Mouse (Mus musculus) midbrain, embryonic 14.5 days (tissue): ENCODE data around the gene Setd3. TPM values are rescaled to one million over a fixed set of nuclear protein-coding genes. Genes with fewer than 3 reads are reported as not detected.
"Not testable (repeated sequence)": the region's sequence is repeated elsewhere in the genome, so short reads cannot be mapped to it uniquely, and the experiment has no call there.

ENCODE experiments used
- ATAC-seq: fragments of 200-750 bp; cut with Nextera tagmentation; 2 replicates; pipeline ENCODE4 v1.8.0; 2017; ENCODE audit warnings: moderate number of reproducible peaks, moderate library complexity; ENCODE audit not compliant: low FRiP score, low TSS enrichment
- DNase-seq: peaks from one replicate; pipeline ENCODE4 v3.0.0-alpha.2; 2015
- H3K27ac ChIP-seq: fragments of 300-500 bp; sonication (generic); replicated peaks from 2 replicates; pipeline ENCODE4 v1.5.1; 2014; ENCODE audit warnings: mild to moderate bottlenecking, low read depth, low read length, moderate library complexity
- H3K27me3 ChIP-seq: fragments of 300-500 bp; sonication (generic); 2 replicates; pipeline ENCODE4 v1.6.1; 2014; ENCODE audit warnings: low read length, control low read depth, mixed read lengths; ENCODE audit not compliant: control insufficient read depth, insufficient read depth
- H3K36me3 ChIP-seq: fragments of 300-500 bp; sonication (generic); 2 replicates; pipeline ENCODE4 v1.6.1; 2014; ENCODE audit warnings: low read length, control low read depth; ENCODE audit not compliant: control insufficient read depth, insufficient read depth
- H3K4me1 ChIP-seq: fragments of 300-500 bp; sonication (generic); 2 replicates; pipeline ENCODE4 v1.6.1; 2014; ENCODE audit warnings: mild to moderate bottlenecking, antibody characterized with exemption, low read length, control low read depth; ENCODE audit not compliant: control insufficient read depth, insufficient read depth
- H3K4me2 ChIP-seq: fragments of 300-500 bp; sonication (generic); 2 replicates; pipeline ENCODE4 v1.6.1; 2014; ENCODE audit warnings: mild to moderate bottlenecking, low read length, moderate library complexity
- H3K4me3 ChIP-seq: fragments of 300-500 bp; sonication (generic); replicated peaks from 2 replicates; pipeline ENCODE4 v1.5.1; 2014; ENCODE audit warnings: low read depth, low read length
- H3K9ac ChIP-seq: fragments of 300-500 bp; sonication (generic); replicated peaks from 2 replicates; pipeline ENCODE4 v1.6.1; 2014; ENCODE audit warnings: mild to moderate bottlenecking, low read length, moderate library complexity
- H3K9me3 ChIP-seq: fragments of 300-500 bp; sonication (generic); 2 replicates; pipeline ENCODE4 v1.6.1; 2016; ENCODE audit warnings: low read length, control low read depth, mixed read lengths; ENCODE audit not compliant: control insufficient read depth
- WGBS: fragments of 180-500 bp; shearing (Covaris S2); extraction: QIAGEN DNeasy Blood & Tissue Kit; methylation state at CpG from one replicate; pipeline ENCODE4 v1.1.7; 2014; 5-methylcytosine and 5-hydroxymethylcytosine counted together
- polyA plus RNA-seq: library from polyadenylated mRNA; unstranded; fragments of >200 nt; fragmentation: Nextera tagmentation; extraction: Ambion mirVana; gene quantifications from 2 replicates; pipeline ENCODE4 v1.2.1, GENCODE M21; 2014

Gene Setd3
- polyA plus RNA-seq, 1 experiment from 2014 or later, result 93.3 TPM

DNA sequence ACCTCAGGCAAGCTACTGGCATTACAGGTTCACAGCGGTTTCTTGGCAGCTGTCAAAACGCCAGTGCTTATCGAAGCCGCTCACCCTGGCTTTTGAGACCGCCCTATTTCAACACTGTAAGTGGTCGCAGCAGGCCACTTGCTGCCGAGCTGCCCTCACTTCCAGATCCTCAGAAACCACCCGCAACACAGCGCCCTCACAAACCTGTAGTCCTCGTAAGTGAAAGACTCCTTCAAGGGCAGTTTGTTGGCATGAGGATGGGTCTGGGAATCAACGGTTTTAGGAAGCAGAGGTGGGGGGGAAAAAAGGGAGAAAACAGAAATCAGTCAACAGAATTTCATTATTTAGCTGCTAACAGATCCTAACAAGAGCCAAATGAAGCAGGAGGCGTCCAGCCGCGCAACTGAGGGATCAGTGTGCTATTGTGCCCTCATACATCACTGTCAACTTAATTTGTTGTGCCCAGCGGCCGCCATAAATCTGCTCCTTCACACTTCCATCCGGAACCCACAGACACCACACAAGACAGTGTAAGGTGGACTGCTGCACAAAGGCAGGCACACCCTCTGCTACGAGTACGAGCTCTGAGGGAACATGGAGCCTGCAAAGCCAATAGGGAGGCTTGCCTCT is 60.1 kb downstream of the Setd3 start:
- H3K27me3 ChIP-seq, result no peaks in the 10 kb centered on the region
- peaks cover 9% of the 10 kb centered on the region; the same call in 1 of the 2 replicates for H3K36me3 ChIP-seq
- H3K4me2 ChIP-seq, result peak overlapping the region; percentile 40
- peaks cover 8% of the 10 kb centered on the region for H3K4me1 ChIP-seq
- H3K9ac ChIP-seq, result peak overlapping the region; percentile 13; the same call in 1 of the 2 replicates
- 15% methylated on average over 19 of the region's 19 CpGs for WGBS
- ATAC-seq (no peak), DNase-seq (peak; percentile 73)
- no peaks in the 10 kb centered on the region for H3K9me3 ChIP-seq
- H3K4me3 ChIP-seq, result peak overlapping the region; percentile 7; the same call in 1 of the 2 replicates
- peak overlapping the region; percentile 47 for H3K27ac ChIP-seq

DNA sequence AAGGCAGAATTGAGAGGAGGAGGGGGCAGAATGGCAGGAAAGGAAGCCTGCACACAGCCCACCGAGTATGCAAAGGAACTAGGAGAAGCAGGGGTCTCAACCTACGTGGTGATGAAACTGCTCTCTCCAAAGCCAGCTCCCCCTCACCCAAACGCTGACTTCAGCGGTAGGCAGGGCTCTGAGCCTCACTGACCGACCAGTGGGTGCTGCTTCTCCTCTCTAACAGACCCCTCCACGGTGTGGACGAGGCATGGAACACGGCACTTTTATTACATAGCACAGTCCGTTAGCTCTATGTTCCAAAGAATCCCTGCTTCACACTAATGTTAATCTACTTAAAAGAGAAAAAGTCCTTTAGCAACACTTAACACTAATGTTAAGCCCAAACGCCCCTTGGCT is 60.6 kb downstream of the Setd3 start:
- H3K36me3 ChIP-seq, result peaks cover 9% of the 10 kb centered on the region; the same call in 1 of the 2 replicates
- H3K9ac ChIP-seq, result peak overlapping the region; percentile 13; the same call in 1 of the 2 replicates
- H3K4me1 ChIP-seq, result peaks cover 8% of the 10 kb centered on the region
- ATAC-seq (no peak), DNase-seq (no peak)
- WGBS, result 27% methylated on average over 10 of the region's 10 CpGs
- H3K9me3 ChIP-seq, result no peaks in the 10 kb centered on the region
- H3K27ac ChIP-seq, result peak overlapping the region; percentile 47; the same call in 1 of the 2 replicates
- no peak overlapping the region for H3K4me3 ChIP-seq
- H3K4me2 ChIP-seq, result peak overlapping the region; percentile 40
- no peaks in the 10 kb centered on the region for H3K27me3 ChIP-seq

DNA sequence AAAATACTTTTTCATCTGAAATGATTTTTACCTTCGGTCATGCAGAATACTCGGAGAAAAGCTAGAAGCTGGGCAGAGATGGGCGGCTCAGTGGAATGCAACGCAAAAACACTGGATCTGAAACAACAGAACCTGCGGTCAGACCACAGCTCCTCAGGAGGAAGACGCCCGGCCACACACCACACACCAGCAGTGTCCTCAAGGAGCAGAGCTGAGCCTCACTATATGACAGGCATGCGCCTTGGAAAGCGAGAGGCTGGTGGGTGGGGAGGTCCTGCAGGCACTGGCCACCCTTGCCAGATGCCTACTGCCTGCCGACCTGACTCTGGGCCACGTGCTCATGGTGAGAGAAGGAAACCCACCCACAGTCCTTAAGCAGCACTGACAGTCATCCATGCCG is 67.9 kb downstream of the Setd3 start:
- WGBS, result 93% methylated on average over 12 of the region's 12 CpGs
- no peak for ATAC-seq
- Histone ChIP-seq H3K9me3 (no peaks in the 10 kb centered on the region), H3K4me3 (no peak overlapping the region), H3K4me1 (no peaks in the 10 kb centered on the region), H3K4me2 (no peak overlapping the region), H3K27ac (no peak overlapping the region), H3K9ac (no peak overlapping the region), H3K27me3 (no peaks in the 10 kb centered on the region), H3K36me3 (peaks cover 11% of the 10 kb centered on the region; the same call in 1 of the 2 replicates)
- DNase-seq, result no peak

DNA sequence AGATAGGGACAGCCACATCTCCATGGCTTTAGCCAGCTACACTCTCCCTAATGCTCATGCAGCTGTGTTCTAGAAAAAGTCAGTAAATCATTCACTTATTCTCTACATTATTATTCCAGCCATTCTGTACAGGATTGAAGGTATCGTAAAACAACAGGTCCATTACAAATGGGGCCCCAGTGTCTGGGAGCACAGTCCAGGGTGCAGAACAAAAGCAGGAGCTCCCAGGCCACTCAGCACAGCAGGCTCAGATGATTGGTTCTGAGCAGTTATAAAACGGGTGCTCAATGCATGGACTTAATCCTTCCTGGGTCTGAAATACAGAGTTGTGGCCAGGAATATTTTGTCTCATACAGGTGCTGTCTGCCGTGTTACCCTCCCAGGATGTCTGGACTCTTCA is 68.4 kb downstream of the Setd3 start:
- ATAC-seq (no peak), DNase-seq (no peak)
- Histone ChIP-seq H3K4me3 (no peak overlapping the region), H3K4me2 (no peak overlapping the region), H3K36me3 (peaks cover 11% of the 10 kb centered on the region), H3K27ac (no peak overlapping the region), H3K4me1 (no peaks in the 10 kb centered on the region), H3K9ac (no peak overlapping the region), H3K27me3 (no peaks in the 10 kb centered on the region), H3K9me3 (no peaks in the 10 kb centered on the region)
- 69% methylated on average over 3 of the region's 3 CpGs for WGBS

DNA sequence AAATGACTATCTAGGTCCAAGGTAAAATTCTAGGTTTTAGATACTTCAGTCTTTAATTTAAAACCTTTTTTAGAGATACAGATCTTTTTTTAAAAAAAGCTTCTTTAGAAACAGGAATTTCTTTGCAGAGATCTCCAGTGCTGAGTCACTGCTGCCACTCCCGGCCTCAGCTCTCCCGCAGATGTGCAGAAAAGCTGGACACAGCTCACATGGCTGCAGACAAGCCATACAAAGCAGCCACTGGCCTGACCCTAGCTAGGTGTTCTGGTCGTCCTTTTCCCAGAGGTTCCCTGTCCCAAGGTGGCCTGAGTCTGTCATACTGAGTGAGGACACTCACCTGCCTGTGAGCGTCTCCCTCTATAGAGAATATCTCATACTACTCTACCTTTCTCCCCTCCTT is 69.4 kb downstream of the Setd3 start:
- peaks cover 10% of the 10 kb centered on the region for H3K36me3 ChIP-seq
- 84% methylated on average over 4 of the region's 4 CpGs for WGBS

DNA sequence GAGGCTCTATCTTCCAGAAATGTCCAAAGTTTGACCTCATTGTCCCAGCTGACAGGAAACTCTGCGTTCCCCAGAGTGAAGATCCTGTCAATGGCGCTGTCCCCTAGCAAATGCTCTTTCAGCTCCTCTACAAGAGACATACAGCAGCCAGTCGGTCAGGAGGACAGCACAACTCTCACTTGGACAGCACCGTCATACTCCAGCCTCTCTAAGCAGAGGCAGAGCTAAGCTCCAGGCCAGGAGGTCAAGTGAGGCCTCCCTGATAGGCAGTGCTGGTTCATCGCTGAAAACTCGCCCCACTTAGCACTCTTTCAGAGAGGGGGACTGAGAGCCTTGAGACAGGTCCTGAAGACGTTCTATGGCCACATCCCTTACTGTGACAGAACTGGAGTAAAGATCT is 70.5 kb downstream of the Setd3 start:
- H3K27ac ChIP-seq, H3K4me2 ChIP-seq, H3K27me3 ChIP-seq, H3K9ac ChIP-seq, H3K4me1 ChIP-seq, DNase-seq, ATAC-seq, H3K9me3 ChIP-seq, H3K4me3 ChIP-seq: not testable (repeated sequence)
- H3K36me3 ChIP-seq, result peaks cover 10% of the 10 kb centered on the region
- 81% methylated on average over 7 of the region's 7 CpGs for WGBS

More for the DNA sequence above, 69.4 kb downstream of the Setd3 start:
- no peaks in the 10 kb centered on the region for H3K27me3 ChIP-seq
- no peak overlapping the region for H3K27ac ChIP-seq
- no peak overlapping the region for H3K4me2 ChIP-seq
- no peak overlapping the region for H3K9ac ChIP-seq
- no peaks in the 10 kb centered on the region for H3K9me3 ChIP-seq
- H3K4me3 ChIP-seq, result no peak overlapping the region
- DNase-seq (no peak), ATAC-seq (no peak)
- H3K4me1 ChIP-seq, result no peaks in the 10 kb centered on the region

DNA sequence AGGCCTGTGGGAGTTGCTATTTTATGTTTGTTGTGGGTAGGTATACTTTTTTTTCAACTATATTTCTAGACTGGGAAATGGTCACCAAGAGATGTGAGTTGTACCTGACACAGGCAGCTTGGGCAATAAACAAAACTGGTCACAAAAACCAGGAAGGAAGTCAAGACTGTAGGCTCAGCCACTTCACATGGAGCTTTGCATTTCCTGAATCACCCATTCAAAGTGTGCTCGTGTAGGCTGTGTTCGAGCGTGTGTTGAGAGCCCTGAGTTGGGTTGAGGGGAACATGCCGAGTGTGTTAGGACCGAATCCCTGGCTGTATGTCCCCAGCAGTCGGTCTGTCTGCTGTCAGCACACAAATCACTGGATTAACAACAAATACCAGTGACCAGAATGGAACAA is 75.8 kb downstream of the Setd3 start:
- no peak overlapping the region for H3K27ac ChIP-seq
- 81% methylated on average over 6 of the region's 6 CpGs for WGBS

DNA sequence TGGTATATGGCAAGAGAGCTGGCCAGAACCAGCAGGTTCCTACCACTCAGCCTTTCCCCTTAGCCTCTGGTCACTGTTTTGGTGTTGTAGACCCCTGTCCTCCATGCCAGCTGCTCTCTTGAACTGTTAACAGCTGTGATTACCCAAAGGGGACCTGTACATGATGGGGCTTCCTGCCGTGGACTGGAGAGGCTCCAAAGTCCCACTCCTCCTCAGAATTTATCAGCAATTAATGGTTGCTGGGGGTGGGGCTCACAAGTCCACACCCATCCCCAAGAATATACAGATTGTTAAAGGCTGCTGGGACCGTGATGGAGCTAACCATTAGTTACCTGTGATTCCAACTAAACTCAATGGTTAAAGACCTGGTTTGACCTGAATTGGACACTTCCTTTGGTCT is 77.0 kb downstream of the Setd3 start:
- Histone ChIP-seq H3K4me3 (no peak overlapping the region), H3K27ac (no peak overlapping the region), H3K4me2 (no peak overlapping the region), H3K36me3 (peaks cover 7% of the 10 kb centered on the region; the same call in 1 of the 2 replicates), H3K27me3 (no peaks in the 10 kb centered on the region), H3K4me1 (no peaks in the 10 kb centered on the region; the same call in 1 of the 2 replicates), H3K9ac (no peak overlapping the region), H3K9me3 (no peaks in the 10 kb centered on the region)
- 86% methylated on average over 2 of the region's 2 CpGs for WGBS
- ATAC-seq (no peak), DNase-seq (no peak)

More for the DNA sequence above, 75.8 kb downstream of the Setd3 start:
- DNase-seq (no peak), ATAC-seq (no peak)
- H3K9me3 ChIP-seq, result no peaks in the 10 kb centered on the region
- no peaks in the 10 kb centered on the region for H3K27me3 ChIP-seq
- no peak overlapping the region for H3K9ac ChIP-seq
- no peak overlapping the region for H3K4me2 ChIP-seq
- no peak overlapping the region for H3K4me3 ChIP-seq
- H3K4me1 ChIP-seq, result no peaks in the 10 kb centered on the region; the same call in 1 of the 2 replicates
- H3K36me3 ChIP-seq, result peaks cover 7% of the 10 kb centered on the region; the same call in 1 of the 2 replicates

DNA sequence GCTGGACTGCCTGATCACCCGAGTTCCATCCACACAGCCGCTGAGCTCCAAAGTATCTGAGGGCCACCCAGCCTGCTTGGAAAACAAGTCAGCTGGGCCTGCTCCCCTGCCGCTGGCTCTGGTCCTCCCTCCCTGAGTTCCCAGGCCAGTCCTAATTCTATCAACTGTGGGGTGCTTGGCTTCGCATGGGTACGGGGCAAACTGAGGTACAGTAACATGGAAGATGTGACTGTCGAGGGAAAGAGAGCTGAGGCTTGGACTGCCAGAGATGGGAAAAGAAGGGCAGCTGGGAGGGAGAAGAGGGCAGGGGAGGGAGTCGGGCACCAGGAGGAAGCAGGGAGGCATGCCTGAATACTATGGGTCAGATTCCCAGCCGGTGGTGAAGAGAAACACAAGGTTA is 78.9 kb downstream of the Setd3 start:
- Histone ChIP-seq H3K4me3 (no peak overlapping the region), H3K4me1 (no peaks in the 10 kb centered on the region; the same call in 1 of the 2 replicates), H3K27me3 (no peaks in the 10 kb centered on the region), H3K27ac (no peak overlapping the region), H3K36me3 (no peaks in the 10 kb centered on the region), H3K4me2 (no peak overlapping the region), H3K9ac (no peak overlapping the region), H3K9me3 (no peaks in the 10 kb centered on the region)
- 83% methylated on average over 8 of the region's 8 CpGs for WGBS
- DNase-seq (no peak), ATAC-seq (no peak)
